Comparison of ENCODE assay signal across 9 mouse cellular contexts in genomic region chr17:47831772-47832171, GRCm38 (mm10). TPM values are rescaled to one million over a fixed set of nuclear protein-coding genes. Genes with fewer than 3 reads are reported as not detected.
DNase-seq lines count a peak whose midpoint lies in the region; ATAC-seq and TF ChIP-seq lines count a peak whose summit lies in the region.
"Had no signal": no experiment of that assay in that cellular context is flagged by ENCODE, and none has a peak within 500 bp of the region (broad histone marks: within the 10 kb centered on the region; RNA-seq: fewer than 3 reads in every experiment).

No protein-coding gene starts in this region.

- H3K4me2 ChIP-seq in heart, embryonic 15.5 days: peak overlapping the region; percentile 94
- H3K4me2 ChIP-seq in embryonic facial prominence, embryonic 12.5 days (replicated peaks): peak overlapping the region; percentile 82
- peak overlapping the region; percentile 100; the same call in 1 of the 2 replicates for H3K4me2 ChIP-seq in hindbrain, postnatal 0 days (ENCODE audit: low read depth, low read length)
- peak overlapping the region; percentile 88 for H3K4me2 ChIP-seq in midbrain, embryonic 14.5 days (ENCODE audit: low read length)

- H3K4me3 ChIP-seq in heart, embryonic 15.5 days: peak overlapping the region; percentile 92
- peak overlapping the region; percentile 80 for H3K4me3 ChIP-seq in embryonic facial prominence, embryonic 12.5 days
- no peak overlapping the region for H3K4me3 ChIP-seq in hindbrain, postnatal 0 days (ENCODE audit: low read length)
- 0 out of 2 replicates have a peak overlapping the region, but pooled peaks have one; percentile 50 for H3K4me3 ChIP-seq in midbrain, embryonic 14.5 days (replicated peaks; ENCODE audit: low read depth, low read length)

- H3K36me3 ChIP-seq in heart, embryonic 15.5 days: peaks cover 7% of the 10 kb centered on the region
- peaks cover 22% of the 10 kb centered on the region for H3K36me3 ChIP-seq in embryonic facial prominence, embryonic 12.5 days
- no peaks in the 10 kb centered on the region for H3K36me3 ChIP-seq in hindbrain, postnatal 0 days (ENCODE audit: insufficient read depth, low read length)
- no peaks in the 10 kb centered on the region for H3K36me3 ChIP-seq in midbrain, embryonic 14.5 days (ENCODE audit: control insufficient read depth, insufficient read depth, low read length)

- no peak for DNase-seq in heart, postnatal 4 days
- no peak for DNase-seq in hindbrain, postnatal 0 days (ENCODE audit: low spot score)
- DNase-seq in midbrain, embryonic 14.5 days: no peak
- DNase-seq in urinary bladder, postnatal 4 days (ENCODE audit: low spot score in 2 of 2): no peak
- DNase-seq in right cerebral cortex, postnatal 4 days: no peak
- DNase-seq in embryo, embryonic 10.5 days (ENCODE audit: low spot score): no peak
- DNase-seq: cerebellum, adult 11-12 months had no signal

- no peaks in the 10 kb centered on the region for H3K9me3 ChIP-seq in heart, embryonic 15.5 days (replicated peaks)
- H3K9me3 ChIP-seq in embryonic facial prominence, embryonic 12.5 days: no peaks in the 10 kb centered on the region
- no peaks in the 10 kb centered on the region for H3K9me3 ChIP-seq in hindbrain, postnatal 0 days (ENCODE audit: low read length)
- no peaks in the 10 kb centered on the region for H3K9me3 ChIP-seq in midbrain, embryonic 14.5 days (ENCODE audit: control insufficient read depth, low read length)

- peak overlapping the region; percentile 87 for H3K27ac ChIP-seq in heart, embryonic 15.5 days
- H3K27ac ChIP-seq in embryonic facial prominence, embryonic 12.5 days: peak overlapping the region; percentile 94
- H3K27ac ChIP-seq in hindbrain, postnatal 0 days: no peak overlapping the region
- no peak overlapping the region for H3K27ac ChIP-seq in midbrain, embryonic 14.5 days (replicated peaks; ENCODE audit: low read depth, low read length)

- no peaks in the 10 kb centered on the region for H3K27me3 ChIP-seq in heart, embryonic 15.5 days
- peaks cover 6% of the 10 kb centered on the region for H3K27me3 ChIP-seq in embryonic facial prominence, embryonic 12.5 days
- H3K27me3 ChIP-seq in hindbrain, postnatal 0 days (ENCODE audit: insufficient read depth, low read length): peaks cover 22% of the 10 kb centered on the region; the same call in 1 of the 2 replicates
- peaks cover 34% of the 10 kb centered on the region for H3K27me3 ChIP-seq in midbrain, embryonic 14.5 days (ENCODE audit: control insufficient read depth, insufficient read depth, low read length)

- no peak for TF ChIP-seq CTCF in hindbrain, postnatal 0 days (IDR thresholded peaks at IDR 0.05; ENCODE audit: low read depth)

- H3K4me1 ChIP-seq in heart, embryonic 15.5 days (replicated peaks): peaks cover 43% of the 10 kb centered on the region
- H3K4me1 ChIP-seq in embryonic facial prominence, embryonic 12.5 days: peaks cover 49% of the 10 kb centered on the region
- 0 out of 2 replicates have a peak, but pooled peaks cover 3% of the 10 kb centered on the region for H3K4me1 ChIP-seq in hindbrain, postnatal 0 days (ENCODE audit: insufficient read depth, low read length)
- peaks cover 15% of the 10 kb centered on the region; the same call in 1 of the 2 replicates for H3K4me1 ChIP-seq in midbrain, embryonic 14.5 days (ENCODE audit: control insufficient read depth, insufficient read depth, low read length)

- no peak for ATAC-seq in heart, embryonic 15.5 days (replicated peaks; ENCODE audit: insufficient number of reproducible peaks, insufficient read depth, low FRiP score, low read depth)
- 0 out of 2 replicates have a peak, but pooled peaks have one; percentile 5 for ATAC-seq in embryonic facial prominence, embryonic 12.5 days (ENCODE audit: insufficient number of reproducible peaks, insufficient read depth, low FRiP score, low TSS enrichment)
- ATAC-seq in hindbrain, postnatal 0 days: no peak
- no peak for ATAC-seq in midbrain, embryonic 14.5 days (ENCODE audit: low FRiP score, low TSS enrichment)

- H3K9ac ChIP-seq in heart, embryonic 15.5 days: peak overlapping the region; percentile 86; the same call in 1 of the 2 replicates
- H3K9ac ChIP-seq in embryonic facial prominence, embryonic 12.5 days: peak overlapping the region; percentile 89
- H3K9ac ChIP-seq in hindbrain, postnatal 0 days (replicated peaks; ENCODE audit: low read length): no peak overlapping the region
- no peak overlapping the region for H3K9ac ChIP-seq in midbrain, embryonic 14.5 days (replicated peaks; ENCODE audit: low read length)

- WGBS in heart, embryonic 15.5 days: 53% methylated on average over 5 of the region's 5 CpGs
- WGBS in embryonic facial prominence, embryonic 12.5 days: 13% methylated on average over 5 of the region's 5 CpGs
- 57% methylated on average over 5 of the region's 5 CpGs for WGBS in hindbrain, postnatal 0 days
- 37% methylated on average over 5 of the region's 5 CpGs for WGBS in midbrain, embryonic 14.5 days

RNA-seq across cellular contexts. Expression of gene Mdfi, which starts 2.7 kb away (rescaled TPM):
- 7.9 and 12.1 TPM in 2 replicates for polyA plus RNA-seq in heart, embryonic 15.5 days (2015; fragmentation: Nextera tagmentation; extraction: Ambion mirVana)
- 10 to 100 TPM; 16.4 to 20.2 TPM for total RNA-seq in heart, postnatal 4 days (2021)
- 35.6 and 49.2 TPM in 2 replicates for polyA plus RNA-seq in embryonic facial prominence, embryonic 12.5 days (2016; fragmentation: Nextera tagmentation; extraction: Ambion mirVana)
- total RNA-seq in hindbrain, postnatal 0 days (2014; rRNA removed): 14.7 and 38.7 TPM in 2 replicates
- polyA plus RNA-seq in hindbrain, postnatal 0 days (2015; fragmentation: Nextera tagmentation; extraction: Ambion mirVana): 2.6 TPM in 2 replicates
- 8.3 and 8.4 TPM in 2 replicates for polyA plus RNA-seq in midbrain, embryonic 14.5 days (2014; fragmentation: Nextera tagmentation; extraction: Ambion mirVana)

Comparison
In these comparisons a context has a peak if more than half of its experiments do, and no peak if none do; other contexts are left out.
1. H3K27ac ChIP-seq: peak in heart, embryonic 15.5 days (single experiment) and embryonic facial prominence, embryonic 12.5 days (single experiment); none in hindbrain, postnatal 0 days (single experiment) and midbrain, embryonic 14.5 days (single experiment).
2. H3K9ac ChIP-seq: peak in heart, embryonic 15.5 days (single experiment) and embryonic facial prominence, embryonic 12.5 days (single experiment); none in hindbrain, postnatal 0 days (single experiment) and midbrain, embryonic 14.5 days (single experiment).
3. Peak in every context shown above with its lines, with median percentiles within 50 percentile points of each other: H3K4me2 ChIP-seq.